Mouse (Mus musculus) stomach, postnatal 0 days (tissue): Measurements from ENCODE around the gene Gm20449.

Experiments
- CTCF ChIP-seq: IDR thresholded peaks from 2 replicates; pipeline ENCODE4 v1.5.1; 2016; ENCODE audit warnings: antibody characterized with exemption, low read depth, mild to moderate bottlenecking, moderate library complexity
- EP300 ChIP-seq: optimal IDR thresholded peaks from 2 replicates; pipeline ENCODE3; 2016; ENCODE audit warnings: antibody characterized with exemption

- TF ChIP-seq CTCF (peak; percentile 41; the same call in 1 of the 2 replicates), EP300 (no peak)
Measured at GRCm38 (mm10) chr7:41393048-41393971, 105.9 kb downstream of the Gm20449 start, which contains the start of gene AI987944.
